Comparison of ENCODE assay signal across 16 mouse cellular contexts in the genomic region with DNA sequence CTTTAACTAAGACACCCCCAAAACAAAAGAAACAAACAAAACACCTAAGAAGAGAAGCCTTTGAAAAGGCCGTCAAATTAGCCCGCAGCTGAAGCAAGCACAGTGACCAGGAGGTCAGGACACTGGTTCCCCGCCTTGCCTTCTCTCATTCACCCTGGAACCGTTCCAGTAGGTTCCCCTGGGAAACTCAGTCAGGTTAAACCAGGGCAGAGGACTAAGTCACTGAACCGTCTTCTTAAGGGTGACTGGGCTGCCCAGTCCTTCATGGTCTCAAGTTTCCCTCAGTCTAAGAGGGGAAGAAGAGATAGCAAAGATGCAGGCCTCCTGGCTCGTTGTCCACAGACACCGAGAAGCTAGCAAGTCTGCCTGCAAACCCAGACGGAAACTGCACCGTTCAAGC. TPM values are rescaled to one million over a fixed set of nuclear protein-coding genes. Genes with fewer than 3 reads are reported as not detected.
DNase-seq lines count a peak whose midpoint lies in the region; ATAC-seq lines count a peak whose summit lies in the region.
"Had no signal": no experiment of that assay in that cellular context is flagged by ENCODE, and none has a peak within 500 bp of the region (broad histone marks: within the 10 kb centered on the region; RNA-seq: fewer than 3 reads in every experiment).

No protein-coding gene starts in this region.

- peaks cover 26% of the 10 kb centered on the region for H3K36me3 ChIP-seq in hindbrain, embryonic 14.5 days (replicated peaks; ENCODE audit: control insufficient read depth, insufficient read depth)
- H3K36me3 ChIP-seq in hindbrain, embryonic 11.5 days (ENCODE audit: control insufficient read depth, insufficient read depth, low read length): 0 out of 2 replicates have a peak, but pooled peaks cover 2% of the 10 kb centered on the region

- no peak for ATAC-seq in cerebellum, adult (ENCODE audit: insufficient number of reproducible peaks, low FRiP score, low TSS enrichment)
- ATAC-seq in hindbrain, embryonic 14.5 days (ENCODE audit: low FRiP score): no peak
- no peak for ATAC-seq in hindbrain, embryonic 11.5 days (ENCODE audit: low FRiP score)
- ATAC-seq: inflammation-experienced regulatory T-cells, adult 6 months; midbrain, embryonic 16.5 days had no signal

- H3K27ac ChIP-seq in hindbrain, embryonic 14.5 days: no peak overlapping the region
- H3K27ac ChIP-seq in hindbrain, embryonic 11.5 days (ENCODE audit: low read depth, low read length): no peak overlapping the region
- H3K27ac ChIP-seq: limb, embryonic 10.5 days had no signal

- H3K9ac ChIP-seq in hindbrain, embryonic 14.5 days: 0 out of 2 replicates have a peak overlapping the region, but pooled peaks have one; percentile 16
- no peak overlapping the region for H3K9ac ChIP-seq in hindbrain, embryonic 11.5 days (ENCODE audit: low read depth, low read length)

- H3K4me1 ChIP-seq in hindbrain, embryonic 14.5 days (replicated peaks; ENCODE audit: control insufficient read depth, insufficient read depth, low read length): peaks cover 14% of the 10 kb centered on the region; the same call in 1 of the 2 replicates
- no peaks in the 10 kb centered on the region for H3K4me1 ChIP-seq in hindbrain, embryonic 11.5 days (replicated peaks; ENCODE audit: control insufficient read depth, insufficient read depth, low read length)

- peak; percentile 41 for DNase-seq in cerebellum, adult 9-10 months
- no peak for DNase-seq in hindbrain, embryonic 14.5 days (ENCODE audit: low spot score)
- DNase-seq in hindbrain, embryonic 11.5 days (ENCODE audit: low spot score): no peak
- DNase-seq in kidney, adult 8-10 months: peak; percentile 87 to 92
- DNase-seq in skeletal muscle tissue, adult 2 months (ENCODE audit: low read depth, low spot score): peak; percentile 80
- no peak for DNase-seq in spleen, adult 12 weeks (ENCODE audit: low spot score)
- DNase-seq in c-Kit-positive CD71-positive TER-119-positive erythroid progenitor cells, embryonic 14.5 days (ENCODE audit: low spot score): no peak
- DNase-seq: B cell, adult 2 months; heart, postnatal 10 days; layer of hippocampus, adult 9-11 months; lung, adult 18-20 months had no signal

- no peaks in the 10 kb centered on the region for H3K9me3 ChIP-seq in hindbrain, embryonic 14.5 days (ENCODE audit: control insufficient read depth, low read length)
- no peaks in the 10 kb centered on the region for H3K9me3 ChIP-seq in hindbrain, embryonic 11.5 days (ENCODE audit: control insufficient read depth, low read length)
- H3K9me3 ChIP-seq: G1E; limb, embryonic 10.5 days had no signal

- no peak overlapping the region for H3K4me2 ChIP-seq in hindbrain, embryonic 14.5 days (replicated peaks)
- H3K4me2 ChIP-seq in hindbrain, embryonic 11.5 days (replicated peaks; ENCODE audit: low read depth, low read length): no peak overlapping the region

- no peaks in the 10 kb centered on the region for H3K27me3 ChIP-seq in hindbrain, embryonic 14.5 days (ENCODE audit: control insufficient read depth, insufficient read depth, low read length)
- H3K27me3 ChIP-seq in hindbrain, embryonic 11.5 days (ENCODE audit: control insufficient read depth, insufficient read depth, low read length): no peaks in the 10 kb centered on the region

- 81% methylated on average over 9 of the region's 9 CpGs for WGBS in hindbrain, embryonic 14.5 days
- 85% methylated on average over 9 of the region's 9 CpGs for WGBS in hindbrain, embryonic 11.5 days

- no peak overlapping the region for H3K4me3 ChIP-seq in hindbrain, embryonic 14.5 days (replicated peaks; ENCODE audit: low read length)
- no peak overlapping the region for H3K4me3 ChIP-seq in hindbrain, embryonic 11.5 days (ENCODE audit: low read depth, low read length)
- H3K4me3 ChIP-seq: limb, embryonic 10.5 days had no signal

RNA-seq across cellular contexts. Expression of a gene that starts 2.2 kb away (rescaled TPM):
- polyA plus RNA-seq in hindbrain, embryonic 14.5 days (2014; fragmentation: Nextera tagmentation; extraction: Ambion mirVana): 37.8 and 42.3 TPM in 2 replicates
- polyA plus RNA-seq in hindbrain, embryonic 11.5 days (2014; fragmentation: Nextera tagmentation; extraction: Ambion mirVana): 24.9 and 27.1 TPM in 2 replicates

RNA-seq across cellular contexts. Expression of a gene that starts 13.1 kb away (rescaled TPM):
- 11.3 and 13.5 TPM in 2 replicates for polyA plus RNA-seq in hindbrain, embryonic 14.5 days (2014; fragmentation: Nextera tagmentation; extraction: Ambion mirVana)
- 14.2 and 17.7 TPM in 2 replicates for polyA plus RNA-seq in hindbrain, embryonic 11.5 days (2014; fragmentation: Nextera tagmentation; extraction: Ambion mirVana)

RNA-seq across cellular contexts. Expression of a gene that starts 22.0 kb away (rescaled TPM):
- 34.1 and 39.4 TPM in 2 replicates for polyA plus RNA-seq in hindbrain, embryonic 14.5 days (2014; fragmentation: Nextera tagmentation; extraction: Ambion mirVana)
- 24.7 and 25.1 TPM in 2 replicates for polyA plus RNA-seq in hindbrain, embryonic 11.5 days (2014; fragmentation: Nextera tagmentation; extraction: Ambion mirVana)

RNA-seq across cellular contexts. Expression of a gene that starts 22.2 kb away (rescaled TPM):
- polyA plus RNA-seq in hindbrain, embryonic 14.5 days (2014; fragmentation: Nextera tagmentation; extraction: Ambion mirVana): 72.5 and 74.1 TPM in 2 replicates
- 93.3 and 105 TPM in 2 replicates for polyA plus RNA-seq in hindbrain, embryonic 11.5 days (2014; fragmentation: Nextera tagmentation; extraction: Ambion mirVana)

Comparison
In these comparisons a context has a peak if more than half of its experiments do, and no peak if none do; other contexts are left out.
1. DNase-seq: peak in cerebellum, adult 9-10 months (single experiment), kidney, adult 8-10 months (2 of 2) and skeletal muscle tissue, adult 2 months (single experiment); none in hindbrain, embryonic 14.5 days (single experiment), hindbrain, embryonic 11.5 days (single experiment), spleen, adult 12 weeks (single experiment) and c-Kit-positive CD71-positive TER-119-positive erythroid progenitor cells, embryonic 14.5 days (single experiment).